Mouse (Mus musculus) embryonic facial prominence, embryonic 13.5 days (tissue): ENCODE measurements around the gene Msrb1. TPM values are rescaled to one million over a fixed set of nuclear protein-coding genes. Genes with fewer than 3 reads are reported as not detected.

Experiments
- ATAC-seq: fragments of 200-750 bp; cut with Nextera tagmentation; 2 replicates; pipeline ENCODE4 v1.8.0; 2017; ENCODE audit warnings: low read depth; ENCODE audit not compliant: insufficient number of reproducible peaks, insufficient read depth, low FRiP score, low TSS enrichment
- H3K27ac ChIP-seq: fragments of 300-500 bp; sonication (generic); 2 replicates; pipeline ENCODE4 v1.5.1; 2015; ENCODE audit warnings: moderate library complexity, mild to moderate bottlenecking, inconsistent platforms
- H3K27me3 ChIP-seq: fragments of 300-500 bp; sonication (generic); 2 replicates; pipeline ENCODE4 v1.6.1; 2015; ENCODE audit warnings: mild to moderate bottlenecking, inconsistent platforms
- H3K36me3 ChIP-seq: fragments of 300-500 bp; sonication (generic); 2 replicates; pipeline ENCODE4 v1.6.1; 2015; ENCODE audit warnings: mild to moderate bottlenecking, inconsistent platforms
- H3K4me1 ChIP-seq: fragments of 300-500 bp; sonication (generic); 2 replicates; pipeline ENCODE4 v1.6.1; 2015; ENCODE audit warnings: inconsistent platforms
- H3K4me2 ChIP-seq: fragments of 300-500 bp; sonication (generic); 2 replicates; pipeline ENCODE4 v1.6.1; 2015; ENCODE audit warnings: moderate library complexity, mild to moderate bottlenecking, inconsistent platforms
- H3K4me3 ChIP-seq: fragments of 300-500 bp; sonication (generic); 2 replicates; pipeline ENCODE4 v1.5.1; 2015; ENCODE audit warnings: mild to moderate bottlenecking, inconsistent platforms
- H3K9ac ChIP-seq: fragments of 300-500 bp; sonication (generic); 2 replicates; pipeline ENCODE4 v1.6.1; 2015; ENCODE audit warnings: mild to moderate bottlenecking, inconsistent platforms
- H3K9me3 ChIP-seq: fragments of 300-500 bp; sonication (generic); 2 replicates; pipeline ENCODE4 v1.6.1; 2016; ENCODE audit warnings: inconsistent platforms
- WGBS: fragments of 180-500 bp; shearing (Covaris S2); methylation state at CpG from one replicate; pipeline ENCODE4 v1.1.7; 2015; ENCODE audit warnings: mixed read lengths; 5-methylcytosine and 5-hydroxymethylcytosine counted together
- polyA plus RNA-seq: library from polyadenylated mRNA; unstranded; fragments of >200 nt; fragmentation: Nextera tagmentation; extraction: Ambion mirVana; gene quantifications from 2 replicates; pipeline ENCODE4 v1.2.1, GENCODE M21; 2015

The Msrb1 gene
- polyA plus RNA-seq, 1 experiment from 2014 or later = 27.9 TPM

- H3K4me2 ChIP-seq = peak overlapping the region; percentile 45
- H3K36me3 ChIP-seq = no peaks in the 10 kb centered on the region
- H3K9ac ChIP-seq = no peak overlapping the region
- no peaks in the 10 kb centered on the region for H3K9me3 ChIP-seq
- H3K27ac ChIP-seq = 0 out of 2 replicates have a peak overlapping the region, but pooled peaks have one; percentile 5
- ATAC-seq = no peak
- H3K4me1 ChIP-seq = peaks cover 61% of the 10 kb centered on the region
- H3K27me3 ChIP-seq = peaks cover 59% of the 10 kb centered on the region
- 22% methylated on average over 4 of the region's 4 CpGs for WGBS
- peak overlapping the region; percentile 10; the same call in 1 of the 2 replicates for H3K4me3 ChIP-seq
Observed at GRCm38 (mm10) chr17:24751528-24751927, 15.1 kb downstream of the Msrb1 start.

- H3K9me3 ChIP-seq = no peaks in the 10 kb centered on the region
- peak within 1 kb of the TSS; percentile 85 for H3K4me2 ChIP-seq
- no peaks in the 10 kb centered on the region for H3K36me3 ChIP-seq
- H3K27me3 ChIP-seq = peaks cover 59% of the 10 kb centered on the region
- H3K4me1 ChIP-seq = peaks cover 53% of the 10 kb centered on the region
- WGBS = 1% methylated on average over 70 of the region's 82 CpGs
- H3K4me3 ChIP-seq = peak within 1 kb of the TSS; percentile 56
- ATAC-seq = peak; percentile 70
- H3K9ac ChIP-seq = peak within 1 kb of the TSS; percentile 69
- H3K27ac ChIP-seq = no peak within 1 kb of the TSS; the same call in 1 of the 2 replicates
Observed at GRCm38 (mm10) chr17:24752415-24753394, 16.3 kb downstream of the Msrb1 start, which contains the start of gene Hs3st6. TSS of gene Hs3st6 (plus strand) at chr17:24752988.

DNA sequence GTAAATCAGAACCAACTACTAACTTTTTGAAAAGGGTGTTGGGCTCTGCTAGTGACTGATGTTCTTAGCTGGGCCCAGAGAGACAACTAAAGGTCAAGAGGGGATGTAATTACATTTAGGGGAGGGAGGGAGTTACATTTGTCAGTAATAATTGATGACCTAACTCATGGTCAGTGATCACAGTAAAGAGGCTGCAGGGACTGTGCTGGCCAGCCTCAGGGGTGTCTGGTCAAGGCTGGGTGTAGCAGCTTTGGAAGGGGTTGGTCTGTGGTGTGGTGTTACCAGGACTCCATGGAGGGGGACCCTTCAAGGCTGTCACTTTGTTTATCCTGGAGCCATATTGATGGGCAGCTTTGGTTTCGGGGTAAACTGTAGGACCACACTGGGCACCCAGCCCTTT is 21.0 kb downstream of the Msrb1 start:
- Histone ChIP-seq H3K4me2 (no peak overlapping the region), H3K27ac (no peak overlapping the region), H3K9ac (no peak overlapping the region), H3K4me3 (no peak overlapping the region), H3K27me3 (peaks cover 34% of the 10 kb centered on the region), H3K9me3 (no peaks in the 10 kb centered on the region), H3K4me1 (peaks cover 57% of the 10 kb centered on the region), H3K36me3 (no peaks in the 10 kb centered on the region)
- no peak for ATAC-seq
- 91% methylated on average over 1 of the region's 1 CpGs for WGBS

GRCm38 (mm10) chr17:24761121-24761520 is 24.7 kb downstream of the Msrb1 start:
- Histone ChIP-seq H3K4me3 (no peak overlapping the region), H3K4me2 (no peak overlapping the region), H3K36me3 (no peaks in the 10 kb centered on the region), H3K4me1 (peaks cover 51% of the 10 kb centered on the region), H3K9ac (no peak overlapping the region), H3K27me3 (no peaks in the 10 kb centered on the region), H3K9me3 (no peaks in the 10 kb centered on the region), H3K27ac (peak overlapping the region; percentile 44)
- 31% methylated on average over 5 of the region's 5 CpGs for WGBS
- no peak for ATAC-seq

GRCm38 (mm10) chr17:24765016-24765905 is 28.8 kb downstream of the Msrb1 start:
- Histone ChIP-seq H3K27me3 (no peaks in the 10 kb centered on the region), H3K36me3 (no peaks in the 10 kb centered on the region), H3K4me3 (0 out of 2 replicates have a peak overlapping the region, but pooled peaks have one; percentile 9), H3K4me1 (peaks cover 71% of the 10 kb centered on the region), H3K27ac (peak overlapping the region; percentile 88), H3K9me3 (no peaks in the 10 kb centered on the region), H3K9ac (peak overlapping the region; percentile 51; the same call in 1 of the 2 replicates), H3K4me2 (peak overlapping the region; percentile 39)
- 23% methylated on average over 21 of the region's 22 CpGs for WGBS
- peak; percentile 61; the same call in 1 of the 2 replicates for ATAC-seq

GRCm38 (mm10) chr17:24766266-24766875 is 29.9 kb downstream of the Msrb1 start:
- peak overlapping the region; percentile 88; the same call in 1 of the 2 replicates for H3K27ac ChIP-seq
- 27% methylated on average over 12 of the region's 12 CpGs for WGBS

DNA sequence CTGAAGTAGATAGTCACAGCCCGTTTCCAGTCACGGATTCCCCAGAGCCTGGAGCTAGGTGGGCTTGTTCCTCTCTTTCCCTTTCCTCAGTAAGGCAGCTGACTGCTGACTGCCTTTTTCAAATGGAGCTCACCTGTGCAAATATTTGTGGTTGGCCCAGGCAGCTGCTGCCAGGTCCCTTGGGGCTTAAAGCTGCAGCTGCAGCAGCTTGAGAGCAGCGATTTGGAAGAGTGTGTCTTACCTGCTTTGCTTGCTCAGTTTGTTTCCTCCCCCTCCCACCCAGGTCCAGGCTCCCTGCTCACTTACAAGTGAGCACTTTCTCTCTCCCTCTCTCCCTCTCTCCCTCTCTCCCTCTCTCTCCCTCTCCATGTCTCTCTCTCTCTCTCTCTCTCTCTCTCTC is 32.7 kb downstream of the Msrb1 start:
- Histone ChIP-seq H3K4me1 (peaks cover 47% of the 10 kb centered on the region), H3K9me3 (no peaks in the 10 kb centered on the region), H3K9ac (no peak overlapping the region), H3K4me2 (no peak overlapping the region), H3K36me3 (no peaks in the 10 kb centered on the region), H3K4me3 (no peak overlapping the region), H3K27me3 (no peaks in the 10 kb centered on the region), H3K27ac (peak overlapping the region; percentile 39; the same call in 1 of the 2 replicates)
- 34% methylated on average over 3 of the region's 3 CpGs for WGBS
- no peak for ATAC-seq

More at GRCm38 (mm10) chr17:24766266-24766875, 29.9 kb downstream of the Msrb1 start:
- H3K9me3 ChIP-seq = no peaks in the 10 kb centered on the region
- no peak overlapping the region for H3K9ac ChIP-seq
- peaks cover 63% of the 10 kb centered on the region for H3K4me1 ChIP-seq
- no peaks in the 10 kb centered on the region for H3K27me3 ChIP-seq
- no peak overlapping the region for H3K4me2 ChIP-seq
- no peaks in the 10 kb centered on the region for H3K36me3 ChIP-seq
- ATAC-seq = no peak
- H3K4me3 ChIP-seq = no peak overlapping the region

DNA sequence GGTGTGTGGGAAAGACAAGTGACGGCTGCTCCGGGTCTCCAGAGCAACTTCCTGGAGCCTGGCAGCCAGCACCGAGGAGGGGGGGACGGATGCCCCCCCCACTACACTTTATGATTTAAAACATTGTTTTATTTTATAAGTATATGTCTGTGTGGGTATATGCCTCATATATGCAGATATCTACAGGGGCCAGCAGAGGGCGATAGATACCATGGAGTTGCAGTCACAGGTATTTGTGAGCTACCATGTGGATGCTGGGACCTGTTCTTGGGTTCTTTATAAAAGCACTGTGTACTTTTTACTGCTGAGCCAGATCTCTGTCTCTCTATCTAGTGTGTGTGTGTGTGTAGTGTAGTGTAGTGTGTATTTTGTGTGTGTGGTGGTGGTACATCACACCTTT is 36.8 kb downstream of the Msrb1 start:
- WGBS = 90% methylated on average over 5 of the region's 5 CpGs
- Histone ChIP-seq H3K27ac (no peak overlapping the region), H3K9ac (no peak overlapping the region), H3K9me3 (no peaks in the 10 kb centered on the region), H3K4me3 (no peak overlapping the region), H3K27me3 (no peaks in the 10 kb centered on the region), H3K36me3 (no peaks in the 10 kb centered on the region), H3K4me1 (peaks cover 14% of the 10 kb centered on the region), H3K4me2 (no peak overlapping the region)
- ATAC-seq = no peak

- no peak overlapping the region for H3K4me2 ChIP-seq
- no peak overlapping the region for H3K27ac ChIP-seq
- 0 out of 2 replicates have a peak, but pooled peaks cover 3% of the 10 kb centered on the region for H3K4me1 ChIP-seq
- ATAC-seq = no peak
- H3K36me3 ChIP-seq = no peaks in the 10 kb centered on the region
- H3K4me3 ChIP-seq = no peak overlapping the region
- WGBS = 75% methylated on average over 8 of the region's 8 CpGs
- H3K9me3 ChIP-seq = no peaks in the 10 kb centered on the region
- no peaks in the 10 kb centered on the region for H3K27me3 ChIP-seq
- no peak overlapping the region for H3K9ac ChIP-seq
Observed at GRCm38 (mm10) chr17:24775173-24775572, 38.7 kb downstream of the Msrb1 start.

GRCm38 (mm10) chr17:24777073-24777472 is 40.6 kb downstream of the Msrb1 start:
- H3K36me3 ChIP-seq = no peaks in the 10 kb centered on the region
- 0 out of 2 replicates have a peak, but pooled peaks cover 3% of the 10 kb centered on the region for H3K4me1 ChIP-seq
- no peak overlapping the region for H3K4me2 ChIP-seq
- no peak for ATAC-seq
- no peak overlapping the region for H3K4me3 ChIP-seq
- H3K27me3 ChIP-seq = no peaks in the 10 kb centered on the region
- WGBS = 73% methylated on average over 2 of the region's 2 CpGs
- no peak overlapping the region for H3K27ac ChIP-seq
- H3K9ac ChIP-seq = no peak overlapping the region
- no peaks in the 10 kb centered on the region for H3K9me3 ChIP-seq

GRCm38 (mm10) chr17:24780821-24781220 is 44.4 kb downstream of the Msrb1 start:
- Histone ChIP-seq H3K36me3 (no peaks in the 10 kb centered on the region), H3K9ac (no peak overlapping the region), H3K4me2 (no peak overlapping the region), H3K4me1 (no peaks in the 10 kb centered on the region), H3K9me3 (no peaks in the 10 kb centered on the region), H3K4me3 (no peak overlapping the region), H3K27me3 (no peaks in the 10 kb centered on the region), H3K27ac (no peak overlapping the region)
- 92% methylated on average over 2 of the region's 2 CpGs for WGBS
- no peak for ATAC-seq
